Mouse (Mus musculus): Measurements from ENCODE around the gene Pax7.

Gene Pax7

DNA sequence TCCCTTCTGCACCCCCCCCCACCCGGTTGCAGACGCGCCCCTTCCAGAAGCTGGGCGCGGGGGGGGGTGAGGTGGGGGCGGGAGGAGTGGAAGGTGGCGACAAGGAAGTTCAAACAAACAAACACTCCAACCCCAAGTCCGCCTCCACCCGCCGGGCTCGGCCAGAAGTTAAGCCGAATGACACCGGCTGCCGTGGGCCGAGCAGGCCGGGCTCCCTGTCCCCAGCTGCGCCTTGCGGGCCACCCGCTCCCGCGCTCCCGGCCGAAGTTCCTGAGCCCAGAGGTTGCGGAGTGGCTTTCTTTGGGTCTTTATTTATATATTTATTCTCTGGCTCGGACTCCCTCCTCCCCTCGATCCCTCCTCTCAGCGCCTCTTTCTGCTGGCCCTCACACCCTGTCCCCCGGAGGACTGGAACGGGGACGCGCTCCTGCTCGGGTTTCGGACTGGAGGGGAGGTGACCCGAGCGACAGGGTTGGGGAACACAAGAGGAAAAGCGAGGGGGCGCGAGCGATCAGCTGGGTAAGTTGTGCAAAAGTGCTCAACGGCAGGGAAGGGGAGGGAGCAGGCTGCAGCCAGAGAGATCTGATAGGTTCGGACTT, at the start of gene Pax7:
Gene Pax7, minus strand, starts transcription at position 493 of the 599 bp plus-strand sequence.
- in situ Hi-C loops (cut with MboI; ENCODE audit: low sequenced_read_pairs) = no loop called here

DNA sequence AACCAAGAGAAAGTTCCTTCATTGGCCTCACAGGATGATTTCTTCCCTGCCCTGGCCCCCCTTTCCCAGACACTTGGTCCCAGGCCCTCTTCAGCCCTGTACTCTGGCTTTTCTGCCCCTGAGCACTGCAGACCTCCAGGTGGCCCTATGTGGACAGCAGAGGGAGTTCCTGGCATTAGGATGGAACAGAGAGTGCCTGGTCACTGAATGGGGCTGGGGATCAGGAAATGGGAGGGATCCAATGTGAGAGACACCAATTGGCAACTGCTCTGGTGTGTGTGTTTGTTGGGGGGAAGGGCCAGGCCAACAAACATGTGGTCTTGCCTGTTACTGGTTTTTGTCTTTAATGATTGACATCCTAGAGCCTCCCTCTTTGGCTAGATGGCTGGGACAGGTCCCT, 48.5 kb upstream of the Pax7 start:
- in situ Hi-C loops (cut with MboI; ENCODE audit: low sequenced_read_pairs) = no loop called here

DNA sequence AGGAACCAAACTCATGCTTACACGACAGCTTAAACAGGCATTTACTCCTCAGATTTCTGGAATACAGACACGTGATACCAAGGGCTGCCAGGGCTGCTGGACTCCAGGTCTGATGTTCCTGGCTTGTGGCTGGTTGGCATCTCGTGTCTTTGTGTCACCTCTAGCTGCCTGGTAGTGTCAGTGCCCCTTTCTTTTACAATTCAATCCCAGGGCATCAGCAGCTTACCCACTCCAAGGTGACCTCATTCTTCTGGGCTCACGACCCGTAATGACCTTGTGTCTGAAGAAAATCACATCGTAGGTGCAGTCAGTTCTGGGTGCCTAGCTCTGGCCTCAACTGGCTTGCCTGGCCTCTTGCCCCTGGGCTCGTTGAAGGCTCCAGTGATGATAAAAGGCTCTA, 46.0 kb upstream of the Pax7 start:
- in situ Hi-C loops (cut with MboI; ENCODE audit: low sequenced_read_pairs) = loop anchor here (10.0 kb wide), 1 partner anchor 665 kb away; no protein-coding TSS in a partner anchor

DNA sequence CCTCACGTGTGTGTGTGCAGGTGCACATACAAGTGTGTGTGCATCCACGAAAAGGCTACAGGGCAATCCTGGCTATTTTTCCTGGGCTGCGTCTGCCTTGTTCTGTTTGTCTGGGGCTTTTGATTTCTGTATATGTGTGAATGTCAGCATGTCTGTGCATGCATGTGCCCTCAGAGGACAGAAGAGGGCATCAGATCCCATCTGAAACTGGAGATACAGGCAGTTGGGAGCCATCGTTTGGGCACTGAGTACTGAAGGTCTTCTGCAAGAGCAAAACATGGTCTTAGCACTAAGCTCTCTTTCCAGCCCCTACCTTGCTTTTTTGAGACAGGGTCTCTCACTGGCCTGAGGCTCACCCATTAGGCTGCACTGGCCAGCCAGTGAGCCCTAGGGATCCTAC, 45.1 kb upstream of the Pax7 start:
- in situ Hi-C loops (cut with MboI; ENCODE audit: low sequenced_read_pairs) = loop anchor here (10.0 kb wide), 1 partner anchor 666 kb away; no protein-coding TSS in a partner anchor

DNA sequence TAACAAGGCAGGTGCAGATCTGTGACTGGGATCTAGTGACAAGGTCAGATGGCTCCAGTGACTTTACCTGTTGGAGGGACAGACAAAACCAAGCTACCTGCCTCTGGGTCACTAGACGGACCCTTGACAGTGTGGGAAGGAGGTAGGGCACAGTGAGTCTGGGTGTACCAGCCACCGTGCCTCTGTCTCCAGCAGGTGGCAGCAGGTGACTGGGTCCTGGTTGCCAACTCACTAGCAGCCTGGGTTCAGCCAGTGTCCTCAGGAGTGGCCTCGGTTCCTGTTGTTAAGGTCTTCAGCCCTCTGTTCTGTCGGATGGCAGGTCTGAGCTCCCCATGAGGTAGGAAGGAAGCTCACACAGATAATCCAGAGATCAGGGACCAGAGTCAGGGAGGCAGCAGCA, 43.9 kb upstream of the Pax7 start:
- in situ Hi-C loops (cut with MboI; ENCODE audit: low sequenced_read_pairs) = loop anchor here (10.0 kb wide), 1 partner anchor 668 kb away; no protein-coding TSS in a partner anchor

DNA sequence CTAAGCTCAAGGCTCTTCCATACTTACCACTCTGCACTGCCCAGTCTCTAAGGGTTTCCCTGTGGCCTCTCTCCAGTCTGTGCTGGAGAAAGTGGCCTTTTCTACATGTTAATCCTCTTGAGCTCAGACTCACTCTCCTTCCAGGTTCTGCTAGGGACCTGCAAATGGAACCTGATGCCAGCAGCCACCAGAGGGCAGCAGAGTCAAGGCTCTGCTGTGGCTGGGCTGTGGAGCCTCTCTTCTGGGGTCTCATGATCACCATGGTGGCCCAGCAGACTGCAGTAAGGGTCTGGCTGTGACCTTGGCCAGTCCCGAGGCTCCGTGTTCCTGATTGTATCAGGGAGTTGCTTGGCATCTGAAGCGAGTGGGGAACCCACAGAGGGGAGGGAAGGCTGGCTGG, 39.3 kb upstream of the Pax7 start:
- in situ Hi-C loops (cut with MboI; ENCODE audit: low sequenced_read_pairs) = loop anchor here (10.0 to 25.0 kb wide), 2 partner anchors 185 to 672 kb away; no protein-coding TSS in a partner anchor

DNA sequence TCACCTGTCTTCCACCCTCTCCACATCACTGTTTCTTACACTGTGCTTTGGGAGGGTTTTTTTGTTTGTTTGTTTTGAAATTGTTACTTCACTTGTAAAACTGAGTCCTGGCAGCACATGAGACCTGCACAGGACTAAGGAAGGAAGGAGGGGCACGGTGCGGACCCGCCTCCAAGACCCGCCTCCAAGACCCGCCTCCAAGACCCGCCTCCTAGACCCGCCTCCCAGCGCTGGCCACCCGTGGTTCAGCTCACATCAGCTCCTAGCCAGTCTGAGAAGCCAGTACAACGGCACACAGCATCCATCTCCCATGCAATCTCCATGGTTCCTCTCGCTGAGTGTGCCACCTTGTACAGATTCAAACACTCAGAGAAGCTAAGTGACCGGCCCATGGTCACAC, 38.4 kb upstream of the Pax7 start:
- in situ Hi-C loops (cut with MboI; ENCODE audit: low sequenced_read_pairs) = loop anchor here (10.0 to 25.0 kb wide), 2 partner anchors 184 to 673 kb away; no protein-coding TSS in a partner anchor

DNA sequence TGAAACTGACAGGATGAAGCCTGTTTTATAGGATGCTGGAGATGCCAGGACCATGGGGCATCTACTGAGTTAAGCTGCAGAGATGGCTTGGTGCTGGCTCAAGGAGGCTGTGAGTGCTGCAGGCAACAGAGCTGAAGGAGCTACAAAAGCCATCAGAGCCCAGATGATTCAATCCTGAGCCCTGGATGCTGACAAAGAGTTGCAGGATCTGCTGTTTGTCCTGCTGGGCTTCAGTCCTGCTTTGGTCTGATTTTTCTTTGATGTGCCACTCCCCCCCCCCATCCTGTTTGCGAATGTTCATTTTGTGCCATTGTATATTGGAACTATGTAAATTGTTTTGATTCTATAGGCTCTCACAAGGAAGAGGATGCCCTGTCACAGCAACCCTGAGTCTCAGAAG, 29.9 kb upstream of the Pax7 start:
- in situ Hi-C loops (cut with MboI; ENCODE audit: low sequenced_read_pairs) = loop anchor here (25.0 kb wide), 1 partner anchor 176 kb away; no protein-coding TSS in a partner anchor

DNA sequence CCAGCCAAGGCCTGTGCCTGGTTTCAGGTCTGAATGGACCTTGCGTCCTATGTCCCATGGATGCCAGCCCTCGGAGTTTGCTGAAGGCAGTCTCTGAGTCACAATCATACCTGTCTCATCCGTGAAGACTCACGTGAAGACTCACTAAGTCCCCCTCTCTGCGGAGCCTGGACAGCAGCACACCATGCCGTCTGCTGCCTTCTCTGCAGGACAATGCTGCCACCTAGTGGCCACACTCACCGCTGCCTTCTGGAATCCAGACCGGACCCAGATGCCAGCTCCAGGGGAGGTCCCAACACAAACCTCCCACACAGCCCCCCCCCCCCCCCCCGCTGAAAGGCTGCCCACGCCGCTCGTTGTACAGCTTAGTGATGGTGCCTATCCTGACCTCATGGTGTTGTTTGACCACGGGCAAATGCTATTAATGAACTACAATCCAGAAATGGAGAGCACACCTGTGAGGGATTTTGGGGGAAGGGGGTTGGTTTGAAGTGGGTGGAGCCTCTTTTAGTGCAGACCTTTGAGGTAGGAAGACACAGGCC, 25.4 kb upstream of the Pax7 start:
- in situ Hi-C loops (cut with MboI; ENCODE audit: low sequenced_read_pairs) = loop anchor here (25.0 kb wide), 1 partner anchor 171 kb away; no protein-coding TSS in a partner anchor

DNA sequence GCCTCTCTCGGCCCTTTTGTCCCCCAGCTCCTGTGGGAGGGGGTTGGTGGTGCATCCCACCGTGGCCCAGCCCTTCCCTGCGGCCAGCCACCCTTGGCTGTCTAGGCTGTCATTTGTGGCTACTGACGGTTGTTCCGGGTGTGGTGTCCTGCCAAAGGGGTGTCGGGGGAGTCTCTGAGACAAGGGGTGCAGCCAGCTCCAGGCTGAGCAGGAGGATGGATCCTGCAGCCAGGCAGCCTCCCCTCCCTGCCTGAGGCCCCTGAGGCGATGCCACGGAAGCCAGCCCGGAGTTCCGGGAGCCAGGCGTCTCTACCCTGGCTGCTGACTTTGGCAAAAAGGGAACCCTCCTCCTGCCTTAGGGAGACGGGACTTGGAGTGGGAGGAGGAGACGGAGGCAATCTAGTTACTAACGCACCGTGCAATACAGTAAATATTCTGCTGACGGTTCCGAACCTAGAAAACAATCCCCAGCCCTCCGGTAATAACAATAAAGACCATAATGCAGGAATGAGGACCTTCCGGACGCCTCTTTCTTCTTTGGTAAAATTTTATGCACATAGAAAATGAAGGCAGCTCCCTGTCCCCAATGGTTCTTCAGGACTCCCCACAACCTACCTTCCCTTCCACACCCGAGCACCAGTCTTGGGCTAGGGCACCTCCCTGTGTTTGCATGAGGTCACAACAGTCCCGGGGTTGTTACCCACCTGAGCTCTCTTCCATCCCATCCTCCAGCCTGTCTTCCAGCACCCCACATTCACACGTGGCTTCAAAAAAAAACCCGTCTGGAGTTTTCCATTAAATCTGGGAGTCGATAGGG, 19.1 kb upstream of the Pax7 start:
- in situ Hi-C loops (cut with MboI; ENCODE audit: low sequenced_read_pairs) = loop anchor here (25.0 kb wide), 1 partner anchor 165 kb away; no protein-coding TSS in a partner anchor

DNA sequence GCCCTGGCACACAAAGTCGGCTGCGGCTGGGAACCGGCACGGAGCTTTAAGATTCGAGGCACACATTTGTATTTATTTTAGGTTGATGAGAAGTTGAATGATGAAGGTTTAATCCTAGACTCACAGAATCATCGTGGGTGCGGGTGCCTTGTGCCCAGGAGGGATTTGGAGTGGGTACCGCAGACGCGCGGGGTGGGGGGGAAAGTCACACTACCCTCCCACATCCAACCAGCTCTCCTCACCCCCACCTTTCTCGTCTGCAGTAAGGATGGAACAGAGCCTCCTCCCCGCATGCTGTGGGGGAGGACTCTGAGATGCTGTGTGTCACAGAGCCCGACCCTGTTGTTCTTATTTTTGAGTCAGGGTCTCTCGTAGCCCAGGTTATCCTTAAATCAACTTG, 18.1 kb upstream of the Pax7 start:
- in situ Hi-C loops (cut with MboI; ENCODE audit: low sequenced_read_pairs) = loop anchor here (25.0 kb wide), 1 partner anchor 164 kb away; no protein-coding TSS in a partner anchor

DNA sequence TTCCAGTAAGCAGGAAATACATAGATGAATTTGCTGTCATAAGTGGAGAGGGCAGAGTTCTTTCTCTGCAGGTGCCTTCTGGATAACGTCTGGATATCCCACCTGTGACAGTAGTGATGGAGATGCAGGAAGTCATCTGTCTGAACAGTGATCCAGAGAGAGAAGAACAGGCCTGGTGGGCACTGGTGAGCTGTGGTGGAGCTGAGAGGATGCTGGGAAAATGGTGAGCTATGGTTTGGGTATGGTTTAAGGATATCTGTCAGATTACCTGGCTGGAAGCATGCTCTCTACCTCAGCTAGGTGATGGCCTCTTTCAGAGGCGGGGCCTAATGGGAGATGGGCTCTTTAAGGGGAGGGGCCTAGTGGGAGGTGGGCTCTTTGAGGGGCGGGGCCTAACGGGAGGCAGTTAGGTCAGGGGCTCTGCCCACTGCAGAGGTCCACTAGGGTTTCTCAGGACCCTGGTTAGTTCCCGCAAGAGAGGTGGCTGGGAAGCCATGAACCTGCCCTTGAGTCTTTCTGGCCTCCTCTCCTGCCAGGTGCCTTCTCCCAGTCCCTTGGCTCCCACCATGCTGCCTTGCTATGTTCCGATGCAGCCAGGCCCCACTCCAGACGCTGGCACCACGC, 17.3 kb upstream of the Pax7 start:
- in situ Hi-C loops (cut with MboI; ENCODE audit: low sequenced_read_pairs) = loop anchor here (25.0 kb wide), 1 partner anchor 163 kb away; no protein-coding TSS in a partner anchor

DNA sequence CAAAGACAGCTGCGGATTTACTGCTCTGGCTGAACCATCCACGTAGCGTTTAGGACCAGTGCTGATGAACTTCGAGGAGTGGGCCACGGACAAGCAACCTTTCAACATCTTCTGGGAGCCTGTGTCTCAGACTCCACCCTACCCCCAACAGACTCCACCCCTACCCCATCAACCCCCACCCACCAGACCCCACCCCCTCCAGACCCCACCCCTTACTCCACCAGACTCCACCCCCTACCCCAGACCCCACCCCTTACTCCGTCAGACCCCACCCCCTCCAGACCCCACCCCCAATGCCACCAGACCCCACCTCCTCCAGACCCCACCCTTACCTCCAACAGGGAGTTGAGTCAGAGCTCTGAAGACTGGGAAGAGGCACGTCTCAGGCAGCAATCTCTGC, 10.1 kb upstream of the Pax7 start:
- in situ Hi-C loops (cut with MboI; ENCODE audit: low sequenced_read_pairs) = no loop called here

DNA sequence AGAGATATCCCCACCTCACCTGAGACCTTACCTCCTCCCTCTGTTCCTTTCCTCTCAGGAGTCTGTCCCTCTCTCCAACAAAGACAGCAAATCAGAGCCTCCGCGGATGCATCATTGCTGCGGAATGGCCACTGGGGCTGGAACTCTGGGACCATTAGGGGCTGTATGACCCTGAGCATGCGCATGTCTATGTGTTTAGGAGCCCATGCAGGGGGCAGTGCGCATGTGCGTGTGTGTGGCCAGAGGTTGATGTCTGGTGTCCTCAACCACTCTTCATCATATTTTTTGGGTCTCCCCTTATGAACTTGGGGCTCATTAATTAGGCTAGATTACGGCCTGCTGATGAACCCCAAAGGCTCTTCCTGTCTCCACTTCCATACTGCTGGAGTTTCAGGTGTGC, 9.6 kb upstream of the Pax7 start:
- in situ Hi-C loops (cut with MboI; ENCODE audit: low sequenced_read_pairs) = no loop called here

DNA sequence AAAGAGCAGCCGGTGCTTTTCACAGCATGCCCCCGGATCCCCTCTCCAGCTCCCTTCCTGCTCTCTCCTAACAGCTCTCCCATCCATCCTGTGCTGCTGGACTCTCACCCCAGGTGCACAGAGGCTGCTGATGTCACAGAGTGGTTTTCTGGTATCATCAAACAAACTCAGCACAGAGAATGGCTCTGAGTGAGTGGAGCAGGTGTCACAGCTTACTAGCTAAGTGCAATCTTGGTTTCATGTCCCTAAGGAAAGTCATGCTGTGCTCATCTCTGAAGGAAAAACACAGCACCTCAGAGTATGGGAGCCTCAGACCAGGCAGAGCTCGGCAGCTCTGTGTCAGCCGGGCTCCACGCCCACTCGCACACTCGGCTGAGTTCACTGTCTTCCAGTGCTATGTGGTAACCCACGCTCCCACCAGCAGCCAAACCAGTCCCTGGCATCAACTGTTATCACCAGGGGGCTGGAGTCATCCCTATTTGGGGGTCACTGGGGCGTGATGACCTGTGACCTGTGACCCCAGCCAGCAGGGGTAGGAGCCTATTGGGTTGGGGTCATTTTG, 7.7 kb upstream of the Pax7 start:
- in situ Hi-C loops (cut with MboI; ENCODE audit: low sequenced_read_pairs) = no loop called here

DNA sequence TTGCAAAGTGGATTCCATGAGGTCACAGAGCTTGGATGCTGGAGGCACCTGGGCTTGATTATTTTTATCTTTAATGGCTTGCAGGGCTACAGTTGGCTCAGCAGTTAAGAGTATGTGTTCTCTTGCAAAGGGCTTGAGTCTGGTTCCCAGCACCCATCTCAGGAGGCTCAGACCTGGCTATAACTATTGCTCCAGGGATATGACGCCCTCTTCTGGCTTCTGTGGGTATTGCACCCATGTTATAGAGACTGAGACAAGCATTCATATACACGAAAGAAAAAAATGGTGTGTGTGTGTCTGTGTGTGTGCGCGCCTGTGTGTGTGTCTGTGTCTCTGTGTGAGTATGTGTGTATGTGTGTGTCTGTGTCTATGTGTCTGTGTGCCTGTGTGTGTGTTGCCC, 7.1 kb upstream of the Pax7 start:
- in situ Hi-C loops (cut with MboI; ENCODE audit: low sequenced_read_pairs) = no loop called here

DNA sequence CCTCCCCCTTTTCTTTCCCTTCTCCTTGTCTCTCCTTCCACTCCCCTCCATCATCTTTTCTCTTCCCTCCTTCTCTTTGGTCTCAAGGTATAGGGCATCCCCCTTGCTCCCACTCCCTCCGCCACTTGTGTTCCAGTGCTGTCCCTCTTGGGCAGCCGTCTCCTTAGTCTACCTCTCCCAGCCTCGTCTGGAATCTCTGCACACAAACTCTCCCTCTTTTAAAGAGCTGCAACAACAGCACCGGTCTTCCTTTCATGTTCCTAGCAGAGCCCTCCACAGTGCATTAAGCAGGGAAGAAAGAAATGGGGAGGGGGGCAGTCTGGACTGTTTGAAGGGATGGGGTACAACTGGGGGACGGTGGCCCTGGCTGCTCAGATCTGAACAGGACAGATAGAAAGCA, 3.4 kb upstream of the Pax7 start:
- in situ Hi-C loops (cut with MboI; ENCODE audit: low sequenced_read_pairs) = no loop called here

DNA sequence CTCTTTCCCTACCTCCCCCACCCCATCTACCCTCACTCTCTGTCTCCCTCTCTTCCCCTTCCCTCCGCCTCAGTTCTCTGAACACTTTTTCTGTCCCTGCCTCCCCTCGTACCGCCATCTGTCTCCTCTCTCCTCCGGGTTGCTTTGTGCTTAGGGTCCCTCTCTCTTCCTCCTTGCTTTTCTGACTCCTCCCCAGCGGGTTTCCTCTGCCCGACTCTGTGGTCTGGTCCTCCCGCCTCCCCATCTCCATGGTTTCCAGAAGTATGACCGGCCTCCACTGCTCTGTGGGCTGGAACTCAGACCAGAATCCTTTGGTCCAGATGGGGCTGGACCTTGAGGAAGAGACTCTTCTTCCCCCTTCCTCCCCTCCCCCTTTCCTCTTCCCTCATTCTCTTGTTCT, 2.9 kb upstream of the Pax7 start:
- in situ Hi-C loops (cut with MboI; ENCODE audit: low sequenced_read_pairs) = no loop called here

DNA sequence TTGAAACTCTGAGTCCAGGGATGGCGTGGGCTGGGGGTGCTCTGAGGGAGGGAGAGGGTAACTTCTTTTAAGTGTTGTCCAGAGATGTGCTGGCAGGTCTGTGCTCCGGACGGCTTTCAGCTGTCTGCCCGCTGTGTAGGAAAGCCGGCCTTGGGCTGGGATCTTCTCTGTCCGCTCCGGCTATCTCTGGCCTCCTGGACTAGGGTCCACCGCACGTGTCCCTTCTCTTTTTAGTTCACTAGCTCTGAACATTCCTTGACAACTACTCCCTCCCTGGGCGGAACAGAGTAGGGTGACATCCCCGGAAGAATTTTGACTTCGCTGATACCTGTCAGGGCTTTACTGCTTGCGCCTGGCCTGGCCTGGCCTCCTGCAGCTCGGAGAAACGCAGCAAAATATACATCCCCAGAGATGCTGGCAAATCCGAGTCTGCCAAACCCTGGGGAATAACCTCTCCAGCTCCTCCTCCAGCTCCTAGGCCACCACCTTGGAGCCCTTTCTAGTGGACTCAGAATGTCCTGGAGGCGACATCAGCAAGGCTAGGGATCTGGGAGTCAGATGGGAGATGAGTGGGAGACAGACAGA, 581 bp upstream of the Pax7 start:
- in situ Hi-C loops (cut with MboI; ENCODE audit: low sequenced_read_pairs) = no loop called here

DNA sequence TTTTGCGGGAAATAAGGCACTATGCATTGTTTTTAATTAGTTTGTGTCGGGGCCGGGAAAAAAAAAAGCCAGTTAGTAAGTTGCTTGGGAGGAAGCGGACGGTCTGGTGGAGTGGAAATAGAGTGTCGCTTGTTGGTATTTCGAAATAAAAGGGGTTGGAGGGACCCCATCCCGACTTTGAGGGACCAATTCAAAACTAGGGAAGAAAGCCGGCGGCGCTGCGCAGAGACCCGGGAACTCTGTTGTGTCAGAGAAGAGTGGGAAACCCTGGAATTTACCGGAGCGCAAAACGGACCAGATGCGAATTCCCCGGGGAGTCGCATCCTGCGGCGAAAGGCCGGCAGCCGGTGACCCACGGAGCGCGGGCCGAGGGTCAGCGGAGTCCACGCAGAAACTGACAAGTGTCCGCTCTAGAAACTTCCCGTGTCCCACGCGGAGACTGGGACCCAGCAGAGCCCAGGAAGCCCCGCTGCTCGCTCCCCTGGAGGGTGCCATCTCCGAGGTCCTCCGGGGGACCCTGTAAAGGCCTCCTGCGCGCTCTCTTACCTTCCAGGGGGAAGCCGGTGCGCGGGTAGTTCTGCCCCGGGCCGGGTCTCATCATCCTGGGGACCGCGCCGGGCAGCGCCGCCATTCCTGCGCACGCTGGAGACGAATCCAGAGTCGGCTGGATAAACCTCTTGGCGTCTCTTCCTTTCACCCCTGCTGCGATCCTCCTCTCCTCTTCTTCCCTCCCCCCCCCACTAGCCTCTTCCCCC, 870 bp downstream of the Pax7 start:
- in situ Hi-C loops (cut with MboI; ENCODE audit: low sequenced_read_pairs) = no loop called here
